Mouse (Mus musculus): Measurements from ENCODE around the gene Pi16. TPM values are rescaled to one million over a fixed set of nuclear protein-coding genes. Genes with fewer than 3 reads are reported as not detected.

Pi16 gene
- polyA plus RNA-seq, 1 experiment from 2014 or later, result 0.37 TPM

- H3K27me3 ChIP-seq (replicated peaks), result peaks cover 20% of the 10 kb centered on the region
- no peak for ATAC-seq
- peaks cover 29% of the 10 kb centered on the region for H3K4me1 ChIP-seq
- H3K36me3 ChIP-seq, result peaks cover 26% of the 10 kb centered on the region
- H3K27ac ChIP-seq, result no peak overlapping the region
- no peak overlapping the region for H3K4me3 ChIP-seq
- H3K9ac ChIP-seq, result no peak overlapping the region
- 25% methylated on average over 15 of the region's 15 CpGs for WGBS (ENCODE audit: insufficient replicate concordance)
- H3K9me3 ChIP-seq (replicated peaks), result no peaks in the 10 kb centered on the region
- peak overlapping the region; percentile 10; the same call in 1 of the 2 replicates for H3K4me2 ChIP-seq
Measured at GRCm38 (mm10) chr17:29305058-29305806, 12.2 kb upstream of the Pi16 start.

DNA sequence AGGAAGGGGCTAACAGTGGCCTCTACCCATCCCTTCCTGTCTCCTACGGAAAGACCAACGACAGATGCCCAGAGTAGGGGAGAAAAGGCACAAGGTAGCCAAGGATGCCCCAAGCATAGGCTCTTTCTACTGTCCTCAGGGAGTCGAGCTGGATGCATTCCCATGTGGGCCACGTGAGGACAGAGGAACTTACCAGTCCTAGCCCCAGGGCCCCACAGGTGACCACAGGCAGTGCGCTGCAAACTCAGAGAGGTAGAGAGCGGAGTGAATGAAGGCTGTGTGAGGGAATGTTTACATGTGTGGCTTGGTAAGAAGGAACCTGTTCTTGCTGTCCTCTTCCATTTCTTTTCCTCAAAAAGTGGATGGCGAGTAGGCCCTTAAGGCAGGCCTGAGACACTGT lies 11.6 kb upstream of the Pi16 start:
- no peak overlapping the region for H3K27ac ChIP-seq

GRCm38 (mm10) chr17:29310056-29310623 lies 7.3 kb upstream of the Pi16 start:
- Histone ChIP-seq H3K36me3 (no peaks in the 10 kb centered on the region), H3K9me3 (replicated peaks) (0 out of 2 replicates have a peak, but pooled peaks cover 4% of the 10 kb centered on the region), H3K4me2 (no peak overlapping the region), H3K9ac (no peak overlapping the region), H3K4me3 (no peak overlapping the region), H3K27ac (no peak overlapping the region), H3K4me1 (peaks cover 10% of the 10 kb centered on the region), H3K27me3 (replicated peaks) (peaks cover 16% of the 10 kb centered on the region)
- WGBS (ENCODE audit: insufficient replicate concordance), result 75% methylated on average over 21 of the region's 21 CpGs
- no peak for ATAC-seq

More for the DNA sequence above, 11.6 kb upstream of the Pi16 start:
- no peak for ATAC-seq
- WGBS (ENCODE audit: insufficient replicate concordance), result 40% methylated on average over 7 of the region's 7 CpGs
- Histone ChIP-seq H3K4me2 (peak overlapping the region; percentile 10; the same call in 1 of the 2 replicates), H3K27me3 (replicated peaks) (peaks cover 20% of the 10 kb centered on the region), H3K9me3 (replicated peaks) (no peaks in the 10 kb centered on the region), H3K4me3 (no peak overlapping the region), H3K9ac (no peak overlapping the region), H3K36me3 (peaks cover 20% of the 10 kb centered on the region), H3K4me1 (peaks cover 29% of the 10 kb centered on the region)

DNA sequence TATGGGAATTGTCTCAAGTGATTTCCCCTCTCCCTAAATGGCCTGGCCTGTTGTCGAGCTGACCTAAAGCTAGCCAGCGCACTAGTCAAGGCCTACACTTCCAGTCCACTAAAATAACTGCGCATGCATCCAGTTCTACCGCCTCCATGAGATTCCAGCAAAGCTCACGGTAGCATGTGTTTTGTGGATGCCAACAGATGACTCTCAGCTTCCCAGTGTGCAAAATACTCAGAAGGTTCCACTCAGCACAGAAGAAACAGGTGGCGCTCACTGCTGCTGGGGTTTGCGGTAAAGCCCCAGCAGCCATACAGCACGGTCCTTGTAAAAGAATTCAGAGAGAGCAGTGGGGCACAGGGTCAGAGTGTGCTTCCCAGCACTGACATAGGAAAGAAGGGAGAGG lies 5.9 kb upstream of the Pi16 start:
- no peaks in the 10 kb centered on the region for H3K36me3 ChIP-seq
- peaks cover 5% of the 10 kb centered on the region; the same call in 1 of the 2 replicates for H3K27me3 ChIP-seq (replicated peaks)
- no peak overlapping the region for H3K27ac ChIP-seq
- H3K4me2 ChIP-seq, result no peak overlapping the region
- no peak overlapping the region for H3K4me3 ChIP-seq
- no peaks in the 10 kb centered on the region; the same call in 1 of the 2 replicates for H3K4me1 ChIP-seq
- no peak overlapping the region for H3K9ac ChIP-seq
- 79% methylated on average over 8 of the region's 8 CpGs for WGBS (ENCODE audit: insufficient replicate concordance)
- H3K9me3 ChIP-seq (replicated peaks), result 0 out of 2 replicates have a peak, but pooled peaks cover 4% of the 10 kb centered on the region
- no peak for ATAC-seq

GRCm38 (mm10) chr17:29312082-29312481 lies 5.4 kb upstream of the Pi16 start:
- Histone ChIP-seq H3K27ac (no peak overlapping the region), H3K4me1 (no peaks in the 10 kb centered on the region; the same call in 1 of the 2 replicates), H3K36me3 (no peaks in the 10 kb centered on the region), H3K4me3 (no peak overlapping the region), H3K9ac (no peak overlapping the region), H3K9me3 (replicated peaks) (0 out of 2 replicates have a peak, but pooled peaks cover 4% of the 10 kb centered on the region), H3K27me3 (replicated peaks) (peaks cover 9% of the 10 kb centered on the region; the same call in 1 of the 2 replicates), H3K4me2 (no peak overlapping the region)
- no peak for ATAC-seq
- 81% methylated on average over 2 of the region's 2 CpGs for WGBS (ENCODE audit: insufficient replicate concordance)

- H3K4me2 ChIP-seq, result no peak overlapping the region
- H3K4me1 ChIP-seq, result no peaks in the 10 kb centered on the region; the same call in 1 of the 2 replicates
- H3K4me3 ChIP-seq, result no peak overlapping the region
- no peak overlapping the region for H3K27ac ChIP-seq
- no peaks in the 10 kb centered on the region for H3K36me3 ChIP-seq
- 0 out of 2 replicates have a peak, but pooled peaks cover 4% of the 10 kb centered on the region for H3K9me3 ChIP-seq (replicated peaks)
- no peak overlapping the region for H3K9ac ChIP-seq
- no peak for ATAC-seq
- peaks cover 6% of the 10 kb centered on the region for H3K27me3 ChIP-seq (replicated peaks)
Measured at GRCm38 (mm10) chr17:29313300-29313699, 4.2 kb upstream of the Pi16 start.

DNA sequence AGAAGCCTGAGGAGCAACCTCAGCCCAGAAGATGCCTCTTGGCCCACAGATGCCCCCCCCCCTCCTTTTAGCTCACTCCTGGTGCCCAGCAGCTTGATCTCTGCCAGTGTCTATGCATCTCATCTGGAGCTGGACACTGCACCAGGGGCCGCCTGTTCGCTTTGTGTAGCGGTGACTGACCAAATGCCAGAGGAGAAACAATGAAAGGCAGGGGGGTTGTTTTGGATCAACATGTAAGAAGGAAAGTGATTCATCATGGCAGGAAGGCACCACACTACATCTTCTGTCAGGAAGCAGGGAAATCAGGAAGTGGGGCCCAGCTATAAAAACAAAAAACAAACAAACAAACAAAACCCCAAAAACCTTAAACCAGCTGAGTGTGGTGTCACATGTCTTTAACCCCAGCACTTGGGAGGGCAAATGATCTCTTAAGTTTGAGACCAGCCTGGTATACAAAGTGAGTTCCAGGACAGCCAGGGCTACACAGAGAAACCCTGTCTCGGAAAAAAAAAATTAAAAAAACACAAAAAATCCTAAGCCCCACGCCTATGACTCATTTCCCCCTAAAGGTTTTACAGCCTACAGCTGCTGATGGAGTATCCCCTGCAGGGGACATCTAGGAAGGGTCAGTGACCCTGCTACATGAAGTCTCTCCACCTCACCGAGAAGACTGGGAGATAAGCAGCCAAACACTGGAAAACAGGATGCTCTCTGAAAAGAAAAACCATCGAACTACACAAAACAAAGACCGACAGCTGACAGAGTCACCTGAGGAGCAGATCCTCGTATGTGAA lies 1.6 kb upstream of the Pi16 start:
- no peak for ATAC-seq
- no peak overlapping the region for H3K9ac ChIP-seq
- peaks cover 31% of the 10 kb centered on the region for H3K27me3 ChIP-seq (replicated peaks)
- 44% methylated on average over 9 of the region's 9 CpGs for WGBS (ENCODE audit: insufficient replicate concordance)
- peaks cover 18% of the 10 kb centered on the region for H3K4me1 ChIP-seq
- H3K27ac ChIP-seq, result peak overlapping the region; percentile 3; the same call in 1 of the 2 replicates
- 0 out of 2 replicates have a peak, but pooled peaks cover 4% of the 10 kb centered on the region for H3K9me3 ChIP-seq (replicated peaks)
- H3K4me2 ChIP-seq, result no peak overlapping the region
- H3K36me3 ChIP-seq, result no peaks in the 10 kb centered on the region
- H3K4me3 ChIP-seq, result no peak overlapping the region

- H3K9ac ChIP-seq, result no peak overlapping the region
- no peak overlapping the region for H3K4me2 ChIP-seq
- ATAC-seq, result no peak
- no peaks in the 10 kb centered on the region for H3K36me3 ChIP-seq
- no peak overlapping the region for H3K4me3 ChIP-seq
- 62% methylated on average over 3 of the region's 3 CpGs for WGBS (ENCODE audit: insufficient replicate concordance)
- H3K4me1 ChIP-seq, result peaks cover 19% of the 10 kb centered on the region
- no peak overlapping the region for H3K27ac ChIP-seq
- H3K9me3 ChIP-seq (replicated peaks), result 0 out of 2 replicates have a peak, but pooled peaks cover 4% of the 10 kb centered on the region
- H3K27me3 ChIP-seq (replicated peaks), result peaks cover 41% of the 10 kb centered on the region
Measured at GRCm38 (mm10) chr17:29316891-29317290, 589 bp upstream of the Pi16 start.

GRCm38 (mm10) chr17:29318731-29319250 lies 1.3 kb downstream of the Pi16 start:
- no peak for ATAC-seq
- H3K27ac ChIP-seq, result no peak overlapping the region
- 37% methylated on average over 6 of the region's 6 CpGs for WGBS (ENCODE audit: insufficient replicate concordance)
- no peak overlapping the region for H3K4me3 ChIP-seq
- H3K36me3 ChIP-seq, result no peaks in the 10 kb centered on the region
- peaks cover 54% of the 10 kb centered on the region for H3K27me3 ChIP-seq (replicated peaks)
- H3K9ac ChIP-seq, result no peak overlapping the region
- H3K4me2 ChIP-seq, result no peak overlapping the region
- H3K4me1 ChIP-seq, result peaks cover 32% of the 10 kb centered on the region
- no peaks in the 10 kb centered on the region for H3K9me3 ChIP-seq (replicated peaks)

DNA sequence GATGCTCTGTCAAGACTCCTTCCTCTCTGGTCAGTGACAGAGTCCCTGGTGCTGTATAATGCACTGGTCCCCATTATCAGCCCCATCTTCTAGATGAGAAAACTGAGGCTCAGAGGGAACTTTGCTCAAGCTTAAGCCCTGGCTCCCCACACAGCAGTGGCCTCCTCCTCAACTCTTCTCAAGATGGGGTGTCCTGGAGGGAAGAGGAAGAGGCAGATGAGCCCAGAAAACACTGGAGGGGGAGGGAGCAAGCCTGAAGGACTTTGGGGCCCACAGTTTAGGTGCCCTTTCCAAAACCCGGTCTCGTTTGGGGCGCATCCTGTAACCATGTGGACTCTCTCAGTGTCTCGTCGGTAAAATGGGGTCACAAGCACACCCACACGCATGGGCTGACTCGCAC lies 2.0 kb downstream of the Pi16 start:
- Histone ChIP-seq H3K4me3 (no peak overlapping the region), H3K36me3 (no peaks in the 10 kb centered on the region), H3K27ac (no peak overlapping the region), H3K9me3 (replicated peaks) (no peaks in the 10 kb centered on the region), H3K9ac (no peak overlapping the region), H3K4me2 (no peak overlapping the region), H3K4me1 (peaks cover 33% of the 10 kb centered on the region), H3K27me3 (replicated peaks) (peaks cover 58% of the 10 kb centered on the region)
- 59% methylated on average over 7 of the region's 7 CpGs for WGBS (ENCODE audit: insufficient replicate concordance)
- no peak for ATAC-seq

DNA sequence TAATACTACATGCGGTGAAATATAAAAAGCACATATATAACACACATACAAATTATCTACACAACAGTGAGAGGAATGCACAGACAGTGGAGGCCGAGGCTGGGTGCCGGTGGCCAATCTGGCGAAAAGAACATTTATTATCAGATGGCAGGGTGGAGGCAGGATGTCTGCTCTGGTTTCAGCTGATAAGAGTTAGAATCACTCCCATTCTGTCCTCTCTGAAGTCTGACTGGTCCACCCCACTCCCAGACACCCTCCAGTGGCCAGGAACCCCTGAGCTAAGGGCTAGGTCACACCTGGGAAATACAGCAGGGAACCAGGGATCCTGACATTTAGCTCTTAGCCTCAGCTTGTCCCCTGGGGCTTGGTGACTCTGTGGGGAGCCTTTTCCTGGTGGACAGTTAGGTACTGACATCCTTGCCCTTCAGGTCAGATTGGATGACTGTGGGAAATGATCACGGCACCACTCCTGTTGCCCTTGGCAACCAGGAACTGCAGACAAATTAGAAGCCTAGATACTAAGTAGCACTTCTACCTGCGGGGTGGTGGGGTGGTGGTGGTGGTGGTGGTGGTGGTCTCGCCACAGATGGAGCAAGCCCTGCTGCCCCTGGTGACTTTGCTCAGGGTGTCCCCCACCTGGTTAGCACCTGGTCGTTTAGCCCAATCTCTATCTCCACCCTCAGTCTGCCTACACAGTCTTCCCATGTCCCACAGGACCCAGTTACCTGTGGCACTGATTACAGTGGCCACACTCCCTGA lies 2.6 kb downstream of the Pi16 start:
- H3K4me3 ChIP-seq, result no peak overlapping the region
- no peak; the same call in 1 of the 2 replicates for ATAC-seq

More for the DNA sequence above, 2.6 kb downstream of the Pi16 start:
- H3K9ac ChIP-seq, result no peak overlapping the region
- H3K4me2 ChIP-seq, result no peak overlapping the region
- H3K27ac ChIP-seq, result no peak overlapping the region
- no peaks in the 10 kb centered on the region for H3K9me3 ChIP-seq (replicated peaks)
- no peaks in the 10 kb centered on the region for H3K36me3 ChIP-seq
- peaks cover 58% of the 10 kb centered on the region for H3K27me3 ChIP-seq (replicated peaks)
- WGBS (ENCODE audit: insufficient replicate concordance), result 31% methylated on average over 8 of the region's 8 CpGs
- H3K4me1 ChIP-seq, result peaks cover 33% of the 10 kb centered on the region

Data from liver, embryonic 12.5 days (tissue).